Mouse (Mus musculus) left cerebral cortex, postnatal 10 days (tissue): ENCODE measurements around the gene Wdr63. TPM values are rescaled to one million over a fixed set of nuclear protein-coding genes. Genes with fewer than 3 reads are reported as not detected.

Source experiments
- DNase-seq, 2 experiments: peaks; one replicate each; pipeline ENCODE4 v3.0.0; 2021 to 2022; ENCODE audit warnings: low spot score in 2 of 2, mixed read lengths in 1 of 2; ENCODE audit errors: extremely low spot score in 1 of 2
- intact Hi-C: fragments of 180-260 bp; cut with DNase I; formaldehyde crosslinking; loops from one replicate; pipeline ENCODE4 v1.15.1; 2025
- total RNA-seq, 2 experiments: library from RNA; stranded (reverse); gene quantifications; 2 replicates each; pipeline ENCODE4 v1.2.3; 2021

Gene Wdr63
- total RNA-seq, 2 experiments from 2014 or later: 0.26 to 0.36 TPM

DNA sequence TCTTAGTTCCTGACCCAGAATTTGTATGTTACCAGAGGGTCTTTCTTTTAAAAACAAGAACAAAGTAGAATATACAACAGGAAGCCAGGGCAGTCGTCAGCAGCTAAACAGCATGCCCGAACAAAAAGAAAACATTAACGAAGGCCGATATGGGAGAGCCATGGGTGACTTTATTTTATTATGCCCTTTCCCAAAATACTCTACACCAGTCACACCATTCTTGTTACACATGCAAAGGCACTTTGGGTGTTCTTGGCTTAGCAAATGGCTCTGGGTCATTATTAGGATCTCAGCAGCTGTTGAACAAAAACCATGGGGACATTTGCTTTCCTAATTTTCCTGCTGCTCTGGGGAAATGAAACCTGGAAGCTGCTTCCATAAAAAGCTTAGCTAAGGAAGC, 38.7 kb downstream of the Wdr63 start:
- no peak for DNase-seq
- intact Hi-C loops: no loop called here

DNA sequence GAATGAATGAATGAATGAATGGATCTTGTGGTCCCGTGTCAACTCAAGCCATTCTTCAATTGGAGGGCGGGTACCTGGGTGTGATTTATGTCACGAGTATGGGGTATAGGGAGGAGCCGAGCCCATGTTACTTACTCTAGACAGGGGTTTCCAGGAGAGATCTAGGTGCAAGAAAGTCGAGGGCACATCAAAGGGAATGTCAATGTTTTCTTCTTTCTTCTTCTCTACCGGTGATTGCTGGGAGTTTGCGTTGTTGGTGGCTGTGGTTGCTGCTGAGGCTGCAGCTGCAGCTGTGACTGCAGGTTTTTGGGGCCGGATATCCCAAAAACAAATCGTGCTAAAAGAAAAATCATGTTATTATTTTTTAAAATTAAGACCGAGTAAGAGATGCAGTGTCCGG, 44.8 kb downstream of the Wdr63 start:
- no peak for DNase-seq
- intact Hi-C loops: no loop called here

DNA sequence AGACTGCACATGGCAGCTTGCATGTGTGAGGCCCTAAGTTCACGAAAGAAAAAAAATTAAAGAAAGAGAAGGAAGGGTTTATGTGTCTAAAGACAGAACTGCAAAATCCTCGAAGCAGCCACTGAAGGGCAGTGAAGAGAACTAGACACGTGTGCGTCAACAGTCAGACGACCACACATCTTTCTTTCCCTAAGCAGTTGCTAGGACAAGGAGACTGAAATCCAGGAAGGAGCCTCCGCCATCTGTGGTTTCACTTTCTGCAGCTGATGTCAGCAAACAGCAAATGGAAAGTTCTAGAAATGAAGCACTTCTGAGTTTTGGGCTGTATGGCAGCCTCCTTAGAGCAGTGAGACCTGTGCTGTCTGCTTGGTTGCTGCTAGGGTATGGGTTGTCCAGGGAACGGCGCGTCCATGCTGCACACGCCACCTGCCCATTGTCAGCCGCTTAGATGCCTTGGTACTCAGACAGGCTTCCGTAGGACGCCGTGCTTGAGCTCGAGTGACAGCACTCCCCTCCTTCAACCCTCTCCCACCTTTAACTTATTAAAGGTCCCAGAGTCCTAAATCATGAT, 48.5 kb downstream of the Wdr63 start:
- intact Hi-C loops: loop anchor here (5.0 kb wide), 1 partner anchor 107 kb away; no protein-coding TSS in a partner anchor

DNA sequence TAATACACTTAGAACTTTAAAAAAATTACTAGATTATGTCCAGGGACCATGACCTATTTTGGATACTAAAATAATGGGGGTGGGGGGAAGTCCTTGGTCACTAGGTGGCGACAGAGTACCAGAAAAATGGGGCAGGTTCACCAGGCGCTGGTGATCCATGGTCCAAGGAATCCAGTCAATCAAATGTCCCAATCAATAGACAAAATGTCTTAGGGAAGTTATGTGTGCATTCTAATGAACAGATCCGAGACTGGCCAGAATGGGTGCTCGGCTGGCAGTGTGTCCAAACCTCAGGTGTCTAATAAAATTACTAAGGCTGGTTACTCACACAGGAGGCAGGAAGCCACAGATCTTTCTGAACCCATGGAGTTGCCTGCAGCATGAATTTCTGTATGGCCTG, 49.7 kb downstream of the Wdr63 start:
- DNase-seq: peak in 1 of 2 experiments; percentile 32
- intact Hi-C loops: loop anchor here (1.0 to 5.0 kb wide), 2 partner anchors 106 to 120 kb away; no protein-coding TSS in a partner anchor

More for the DNA sequence above, 48.5 kb downstream of the Wdr63 start:
- DNase-seq: no peak

DNA sequence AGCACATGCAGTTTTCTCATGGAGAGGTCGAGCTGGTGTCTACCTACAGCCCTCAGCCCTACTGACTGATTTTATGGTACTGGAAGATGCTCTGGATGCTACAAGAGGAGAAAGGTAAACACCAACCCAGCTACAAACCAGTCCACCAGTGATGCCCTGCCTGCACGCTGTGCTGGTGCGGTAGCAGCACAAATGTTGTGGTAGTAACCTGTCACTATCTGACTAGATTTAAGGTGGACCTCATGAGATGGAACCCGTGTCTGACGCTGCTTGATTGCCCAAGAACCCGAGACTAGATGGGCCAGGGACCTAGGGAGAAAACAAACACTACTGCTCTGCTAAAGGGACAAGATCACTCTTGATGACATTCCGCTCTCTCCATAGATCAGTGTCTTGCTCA, 50.8 kb downstream of the Wdr63 start:
- intact Hi-C loops: loop anchor here (5.0 kb wide), 1 partner anchor 105 kb away; no protein-coding TSS in a partner anchor
- no peak for DNase-seq

DNA sequence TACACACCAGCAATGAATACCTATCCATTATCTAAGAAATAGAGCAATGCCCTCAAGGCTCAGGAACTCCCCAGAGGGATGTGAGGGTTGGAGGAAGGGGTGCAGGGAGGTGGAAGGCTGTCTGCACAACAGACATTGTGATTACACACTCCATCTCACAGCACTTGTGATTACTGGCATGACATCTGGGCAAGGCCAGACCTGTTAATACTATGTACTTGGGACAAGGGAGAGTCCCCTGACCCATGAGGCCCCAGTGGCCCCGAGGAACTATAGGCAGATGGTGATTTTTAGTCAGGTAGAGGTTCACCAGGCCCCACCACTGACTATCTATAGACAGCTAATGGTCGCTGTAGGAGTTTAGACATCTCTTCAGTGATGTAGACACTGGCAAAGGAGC, 54.1 kb downstream of the Wdr63 start:
- no peak for DNase-seq

DNA sequence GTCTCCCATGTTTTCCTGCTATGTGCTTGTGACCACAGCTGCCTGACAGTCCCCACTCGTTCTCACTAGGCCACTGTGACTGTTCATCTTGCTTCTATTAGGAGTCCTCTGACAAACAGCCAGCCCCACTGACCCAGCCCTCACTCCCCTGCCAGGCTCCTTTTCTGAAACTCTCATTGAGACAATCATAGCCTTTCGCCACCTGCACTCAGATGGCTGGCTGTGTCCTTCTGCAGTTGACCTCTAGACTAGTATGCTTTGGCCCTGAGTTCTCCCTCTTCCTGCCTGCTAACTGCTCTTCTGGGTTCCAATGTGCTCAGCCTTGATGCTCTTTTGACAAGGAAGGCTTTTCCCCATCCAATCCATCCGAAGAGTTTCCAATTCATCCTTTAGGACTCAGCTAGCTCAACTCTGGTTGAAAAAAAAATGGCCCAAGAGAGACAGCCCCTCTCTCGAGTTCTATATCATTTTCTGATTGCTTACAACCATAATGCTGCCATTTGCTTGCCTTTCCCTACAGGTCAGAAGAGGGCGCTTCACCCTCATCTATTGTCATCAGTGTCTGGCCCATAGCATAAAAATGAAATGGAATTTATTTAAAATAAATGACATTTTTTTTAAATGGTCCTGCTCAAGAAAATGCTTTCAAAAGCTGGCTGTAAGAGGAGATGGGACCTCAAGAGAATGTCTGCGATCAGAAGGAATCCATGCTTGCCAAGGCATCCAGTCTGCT, 54.7 kb downstream of the Wdr63 start:
- intact Hi-C loops: no loop called here

More for the DNA sequence above, 54.1 kb downstream of the Wdr63 start:
- intact Hi-C loops: no loop called here

DNA sequence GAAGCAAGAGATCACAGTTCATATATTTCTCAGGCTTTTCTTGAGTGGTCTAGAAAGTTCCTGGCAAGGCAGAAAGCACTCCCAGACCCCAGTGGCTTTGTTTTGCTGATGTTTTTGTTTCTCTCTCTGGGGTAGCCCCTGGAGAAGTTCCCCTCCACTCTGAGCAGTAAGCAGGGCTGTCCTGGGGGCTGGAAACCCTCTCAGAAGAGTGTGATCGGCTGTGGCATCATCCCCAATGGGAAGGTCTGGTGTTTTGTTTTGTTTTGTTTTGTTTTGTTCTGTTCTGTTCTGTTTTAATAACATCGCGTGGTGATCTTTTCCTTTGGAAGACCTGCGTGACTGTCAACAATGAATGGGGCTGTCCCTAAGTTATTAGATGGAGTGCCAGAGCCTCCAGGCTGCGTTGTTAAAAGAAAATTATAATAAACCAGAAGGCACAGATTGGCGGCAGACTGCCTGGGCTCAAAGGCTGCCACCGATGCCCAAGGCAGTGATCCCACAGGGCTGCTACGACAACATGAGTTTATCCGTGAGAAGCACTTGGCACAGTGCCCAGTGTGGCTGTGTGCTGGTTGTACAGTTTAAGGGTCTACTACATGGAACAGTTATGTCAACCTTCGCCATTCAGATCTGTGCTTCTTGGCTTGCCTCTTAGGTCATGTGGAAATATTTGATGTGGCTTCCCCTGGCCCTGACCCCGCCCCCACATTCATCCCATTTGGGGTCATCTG, 56.5 kb downstream of the Wdr63 start:
- peak in 1 of 2 experiments; percentile 53 for DNase-seq
- intact Hi-C loops: no loop called here

More for the DNA sequence above, 54.7 kb downstream of the Wdr63 start:
- DNase-seq: no peak

DNA sequence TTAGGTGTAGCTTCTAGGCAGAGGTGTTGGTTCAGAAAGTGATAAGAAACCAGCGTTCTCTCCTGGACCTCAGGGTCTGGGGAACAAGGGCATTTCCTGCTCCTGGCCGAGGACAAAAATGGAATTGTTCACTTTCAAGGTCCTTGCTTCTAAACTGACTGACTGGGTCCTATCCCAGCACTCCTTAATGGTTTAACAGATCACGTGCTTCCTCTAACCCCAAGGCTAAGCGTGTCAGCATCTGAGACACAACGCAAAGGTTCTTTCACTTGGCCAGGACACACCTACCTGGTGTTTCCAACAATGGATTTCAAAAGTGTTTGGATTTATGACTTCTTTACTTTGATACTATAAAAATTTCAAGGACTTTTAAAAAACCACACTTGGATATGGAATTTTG, 58.0 kb downstream of the Wdr63 start:
- intact Hi-C loops: no loop called here
- no peak for DNase-seq

DNA sequence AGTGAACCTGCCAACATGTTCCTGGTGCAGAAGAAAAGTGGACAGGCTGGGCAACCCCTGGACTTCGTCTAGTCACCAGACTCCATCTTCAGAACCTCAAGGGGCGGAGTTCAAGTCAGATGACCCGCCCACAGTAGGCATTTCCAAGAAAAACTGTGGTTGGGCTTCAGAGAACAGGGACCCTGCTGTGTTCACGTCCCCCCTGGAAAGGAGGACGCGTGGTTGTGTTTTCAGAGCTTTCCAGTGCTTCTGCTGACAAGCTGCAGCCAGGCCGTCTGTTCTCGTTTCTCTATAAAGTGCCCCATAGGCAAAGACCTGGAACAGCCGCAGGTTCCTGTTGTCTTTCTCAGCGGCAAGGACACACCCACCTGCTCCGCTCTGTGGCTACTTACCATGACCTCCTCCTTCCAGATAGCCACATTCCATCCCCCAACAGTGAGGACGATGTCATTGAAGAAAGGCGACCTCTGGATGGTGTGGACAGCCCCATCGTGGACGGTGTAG, 60.2 kb downstream of the Wdr63 start:
- intact Hi-C loops: no loop called here
- DNase-seq: peak in 1 of 2 experiments; percentile 82

DNA sequence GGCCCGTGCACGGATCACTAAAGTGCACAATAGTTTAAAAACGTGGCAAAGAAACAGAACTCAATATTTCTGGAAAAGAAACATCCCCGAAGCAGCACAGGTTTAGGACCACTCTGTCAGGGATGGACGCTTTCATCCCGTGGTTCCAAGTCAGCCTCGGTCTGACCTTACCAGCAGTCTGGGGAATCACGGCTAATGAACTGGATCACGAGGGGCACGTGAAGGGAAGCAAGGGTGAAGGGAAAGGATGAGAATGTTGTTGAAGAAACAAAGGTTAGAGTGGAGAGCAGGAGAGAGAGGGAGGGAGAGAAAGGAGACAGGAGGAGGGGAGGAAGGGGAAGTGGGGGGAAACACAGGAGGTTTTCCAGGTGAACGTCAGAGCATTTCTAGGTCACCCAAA, 61.9 kb downstream of the Wdr63 start:
- DNase-seq: no peak
- intact Hi-C loops: no loop called here

DNA sequence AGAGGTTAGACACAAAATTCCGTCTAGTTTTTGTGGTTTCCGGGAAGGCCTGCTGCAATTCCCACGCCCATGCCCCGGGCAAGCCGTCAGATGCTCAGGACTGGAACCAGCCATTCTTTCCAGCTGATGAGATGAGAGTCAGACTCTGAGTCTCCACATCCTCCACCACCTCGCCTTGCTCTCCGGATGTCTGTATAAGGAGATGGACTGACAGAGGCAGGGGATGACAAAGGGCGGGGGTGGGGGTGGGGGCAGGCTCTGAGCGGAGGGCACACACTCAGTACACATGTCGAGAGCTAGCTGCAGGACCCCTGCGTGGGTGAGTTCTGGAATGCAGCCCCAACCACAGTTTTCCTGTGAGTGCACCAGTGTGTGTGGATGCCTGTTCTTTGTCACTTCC, 63.0 kb downstream of the Wdr63 start:
- intact Hi-C loops: no loop called here

DNA sequence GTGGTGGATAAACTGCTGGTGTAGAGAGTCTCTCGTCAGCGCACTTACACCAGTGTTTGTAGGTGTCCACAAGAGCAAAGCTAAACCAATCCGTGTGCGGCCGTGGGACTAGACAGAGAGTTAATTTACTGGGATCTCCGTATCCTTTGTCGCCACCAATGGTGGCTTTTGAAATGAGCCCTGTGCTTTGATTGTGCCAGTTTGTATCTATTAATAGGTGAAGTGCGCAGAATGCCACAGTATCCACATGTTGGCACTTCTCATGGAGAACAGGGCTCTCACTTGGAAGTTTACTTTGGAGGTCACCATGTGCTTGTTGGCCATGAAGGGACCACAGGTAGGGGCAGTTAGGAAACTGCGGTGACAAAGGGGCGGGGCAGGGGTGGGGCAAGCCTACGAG, 66.5 kb downstream of the Wdr63 start:
- intact Hi-C loops: no loop called here
- no peak for DNase-seq

More for the DNA sequence above, 63.0 kb downstream of the Wdr63 start:
- no peak for DNase-seq

DNA sequence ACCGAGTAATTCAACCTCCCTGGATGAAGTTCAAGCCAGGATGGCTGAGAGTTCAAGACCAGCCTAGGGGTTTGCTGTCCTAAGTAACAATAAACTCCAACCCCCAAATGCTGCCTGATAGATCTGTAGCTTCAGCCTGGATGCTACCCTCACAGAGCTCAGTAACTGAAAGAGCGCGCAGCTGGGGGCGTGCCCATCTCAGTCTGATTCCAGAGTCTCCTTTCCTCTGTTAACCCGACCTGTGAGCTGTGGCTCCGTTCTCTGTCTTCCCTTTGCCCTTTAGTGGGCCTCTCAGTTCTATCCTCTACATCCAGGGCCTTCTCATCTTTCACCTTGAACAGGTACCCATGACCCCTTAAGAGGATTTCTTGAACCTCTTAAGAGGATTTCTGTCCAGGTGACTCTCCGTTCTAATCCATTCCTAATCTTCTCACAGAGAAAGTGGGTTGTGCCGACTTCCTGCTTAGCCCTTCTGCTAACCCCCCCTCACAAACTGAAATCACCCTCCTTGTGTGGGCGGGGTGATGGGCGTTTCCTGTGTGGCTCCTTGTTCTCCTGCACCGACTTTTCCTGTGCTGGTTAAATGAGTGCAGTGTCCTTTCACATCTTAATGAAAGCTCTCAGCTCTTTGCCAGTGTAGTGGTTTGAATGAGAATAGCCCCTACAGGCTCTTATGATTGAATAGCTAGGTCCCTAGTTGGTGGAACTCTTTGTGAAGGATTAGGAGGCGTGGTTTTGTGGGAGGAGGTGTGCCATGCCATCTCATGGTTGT, 68.6 kb downstream of the Wdr63 start:
- intact Hi-C loops: no loop called here
- no peak for DNase-seq

DNA sequence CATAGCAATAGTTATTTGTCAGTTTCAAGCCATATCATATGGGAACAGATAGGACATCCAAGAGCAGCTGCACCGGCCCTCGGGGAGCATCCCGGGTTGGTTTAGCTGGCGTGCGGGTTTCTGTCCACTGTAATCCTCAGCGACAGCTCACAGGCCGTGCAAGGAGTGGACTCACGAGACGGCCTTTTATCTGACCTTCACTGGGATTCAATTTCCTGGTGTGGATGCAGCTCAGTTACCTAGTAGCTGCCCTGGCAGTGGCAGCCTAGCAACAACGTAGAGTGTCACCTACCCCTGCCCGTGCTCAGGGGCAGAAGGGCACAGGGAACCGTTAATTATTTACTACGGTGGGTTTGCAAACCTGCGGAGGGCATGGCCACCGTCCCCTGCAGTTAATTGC, 70.0 kb downstream of the Wdr63 start:
- no peak for DNase-seq
- intact Hi-C loops: no loop called here

DNA sequence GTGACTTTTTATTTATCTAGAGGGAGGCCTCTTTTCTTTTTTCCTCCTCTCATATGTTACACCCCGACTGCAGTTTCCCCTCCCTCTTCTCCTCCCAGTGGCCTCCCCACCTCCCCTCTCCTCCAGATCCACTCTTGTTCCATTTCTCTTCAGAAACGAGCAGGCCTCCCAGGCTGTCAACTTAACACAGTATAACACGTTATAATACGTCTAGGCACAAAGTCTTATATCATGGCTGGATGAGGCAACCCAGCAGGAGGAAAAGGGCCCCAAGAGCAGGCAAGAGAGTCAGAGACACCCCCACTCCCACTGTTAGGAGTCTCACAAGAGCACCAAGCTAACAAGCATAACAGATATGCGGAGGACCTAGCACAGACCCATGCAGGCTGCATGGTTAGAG, 75.0 kb downstream of the Wdr63 start:
- intact Hi-C loops: no loop called here
- DNase-seq: no peak

DNA sequence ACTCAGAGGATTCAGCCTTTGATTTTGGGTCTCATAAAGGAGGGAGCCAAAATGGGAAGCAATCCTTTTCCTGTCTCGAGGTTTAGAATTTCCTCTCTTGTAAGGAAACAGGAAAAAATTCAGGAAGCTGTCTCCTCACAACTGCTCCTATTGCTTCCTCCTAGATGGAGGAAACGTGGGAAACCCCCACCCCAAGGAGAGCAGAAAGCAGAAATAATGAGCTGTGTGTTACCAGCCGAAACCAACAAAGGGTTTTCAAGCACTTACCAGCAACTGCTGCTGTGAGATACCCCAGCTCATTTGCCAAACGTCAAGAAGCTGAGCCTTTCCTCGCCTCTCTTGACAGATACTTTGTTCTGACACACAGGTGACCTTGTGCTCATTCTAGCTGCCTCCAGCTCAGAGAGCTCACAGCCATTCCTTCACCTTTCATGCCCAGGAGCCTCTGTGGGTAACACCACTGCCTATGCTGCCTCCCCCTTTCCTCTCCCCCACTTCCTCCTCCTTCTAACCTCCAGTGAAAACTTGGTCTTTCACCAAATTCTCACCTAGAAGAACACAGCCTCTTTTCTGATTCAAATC, 77.6 kb downstream of the Wdr63 start:
- intact Hi-C loops: no loop called here
- DNase-seq: no peak

DNA sequence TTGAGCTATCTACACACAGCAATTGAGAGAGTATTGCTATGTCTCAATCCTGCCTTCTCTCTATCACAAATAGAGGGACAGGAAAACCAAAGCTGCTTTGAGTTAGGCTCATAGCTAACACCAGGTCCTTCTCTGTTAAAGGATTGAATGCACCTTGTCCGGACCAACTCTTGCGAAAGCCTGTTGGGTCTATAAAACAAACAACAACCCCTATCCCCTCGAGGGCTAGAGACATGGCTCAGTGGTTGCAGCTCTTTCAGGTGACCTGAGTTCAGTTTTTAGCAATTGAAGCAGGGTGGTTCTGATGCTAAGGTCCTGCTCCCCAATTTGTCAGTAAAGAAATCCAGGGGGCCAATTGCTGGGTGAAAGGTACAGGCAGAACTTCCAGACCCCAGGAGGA, 78.7 kb downstream of the Wdr63 start:
- intact Hi-C loops: no loop called here
- DNase-seq: no peak

DNA sequence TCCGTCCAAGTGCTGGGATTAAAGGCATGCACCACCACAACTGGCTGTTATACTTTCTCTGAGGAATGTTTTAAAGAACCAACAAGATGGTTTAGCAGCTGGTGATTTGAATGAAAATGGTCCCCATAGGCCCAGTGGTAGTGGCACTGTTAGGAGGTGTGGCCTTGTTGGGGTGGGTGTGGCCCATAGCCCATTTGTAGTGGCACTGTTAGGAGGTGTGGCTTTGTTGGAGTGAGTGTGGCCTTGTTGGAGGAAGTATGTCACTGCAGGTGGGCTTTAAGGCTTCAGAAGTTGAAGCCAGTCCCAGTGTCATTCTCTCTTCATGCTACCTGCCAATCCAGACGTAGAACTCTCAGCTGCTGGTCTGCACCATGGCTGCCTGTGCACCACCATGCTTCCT, 79.5 kb downstream of the Wdr63 start:
- intact Hi-C loops: no loop called here
- DNase-seq: no peak
